Comparison of ENCODE assay signal across 10 mouse cellular contexts in the genomic region with DNA sequence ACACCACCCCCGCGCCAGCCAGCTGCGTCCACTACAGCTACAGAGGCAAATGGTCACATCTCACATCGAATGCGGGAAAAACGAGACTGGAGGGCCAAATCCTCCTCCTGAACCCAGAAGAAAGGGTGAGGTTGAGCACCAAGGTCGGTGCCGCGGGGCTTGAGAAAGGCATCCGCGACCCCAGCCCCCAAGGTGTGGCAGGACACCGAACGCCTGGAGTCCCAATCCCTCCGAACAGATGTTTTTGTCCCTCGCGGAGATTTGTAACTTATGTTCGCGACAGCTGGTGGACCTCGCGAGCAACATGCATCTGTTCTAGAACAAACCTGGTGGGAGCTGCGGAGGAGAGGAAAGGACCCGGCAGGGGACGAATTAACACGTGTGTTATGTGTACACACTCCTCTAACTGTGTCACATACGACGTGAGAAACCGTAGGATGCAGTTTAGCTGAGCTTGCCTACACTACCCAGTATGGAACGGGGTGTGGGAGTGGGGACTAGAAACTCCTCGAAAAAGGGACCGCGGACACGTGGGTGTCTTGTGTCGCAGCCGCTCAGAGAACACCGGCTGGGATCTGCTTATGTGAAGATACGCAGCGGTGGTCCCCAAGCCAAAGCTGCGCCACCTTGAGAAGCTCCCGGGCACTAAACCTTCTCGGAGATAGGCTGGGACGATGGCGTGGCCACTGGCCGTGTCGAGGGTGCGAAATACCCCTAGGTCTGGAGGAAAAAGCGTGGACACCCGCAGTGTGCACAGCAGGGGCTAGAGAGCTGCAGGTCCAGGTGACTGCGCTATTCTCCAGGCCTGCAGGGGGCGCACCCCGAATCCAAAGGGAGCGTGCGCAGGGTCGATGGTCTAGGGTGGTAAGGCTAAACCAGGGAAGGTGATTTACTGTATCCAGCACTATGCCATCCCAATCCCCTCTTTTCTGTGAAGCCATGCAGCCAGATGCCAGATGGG. TPM values are rescaled to one million over a fixed set of nuclear protein-coding genes. Genes with fewer than 3 reads are reported as not detected.
DNase-seq lines count a peak whose midpoint lies in the region; ATAC-seq and TF ChIP-seq lines count a peak whose summit lies in the region.
"Had no signal": no experiment of that assay in that cellular context is flagged by ENCODE, and none has a peak within 500 bp of the region (broad histone marks: within the 10 kb centered on the region; RNA-seq: fewer than 3 reads in every experiment).

No protein-coding gene starts in this region.

- no peak overlapping the region for H3K9ac ChIP-seq in midbrain, postnatal 0 days (replicated peaks; ENCODE audit: low read length, poor library complexity, severe bottlenecking)
- H3K9ac ChIP-seq: limb, embryonic 15.5 days had no signal

- no peak overlapping the region for H3K27ac ChIP-seq in left cerebral cortex, adult 2 months
- no peak overlapping the region for H3K27ac ChIP-seq in midbrain, postnatal 0 days (ENCODE audit: low read depth, low read length)
- H3K27ac ChIP-seq: limb, embryonic 15.5 days had no signal

- peak; percentile 12 to 68; a peak in 3 of 4 replicates for ATAC-seq in hematopoietic stem cell, adult 5-6 weeks (replicated peaks in 1 of 2; ENCODE audit: insufficient read depth in 1 of 2, low FRiP score in 2 of 2, low TSS enrichment in 1 of 2, low read depth in 1 of 2, poor library complexity in 2 of 2, severe bottlenecking in 2 of 2)
- ATAC-seq in midbrain, postnatal 0 days (ENCODE audit: low FRiP score), result peak; percentile 54

- H3K4me3 ChIP-seq in left cerebral cortex, adult 2 months, result no peak overlapping the region
- no peak overlapping the region for H3K4me3 ChIP-seq in midbrain, postnatal 0 days (ENCODE audit: low read depth, low read length)
- H3K4me3 ChIP-seq: limb, embryonic 15.5 days had no signal

- H3K4me2 ChIP-seq in midbrain, postnatal 0 days (ENCODE audit: low read depth, low read length, poor library complexity, severe bottlenecking), result no peak overlapping the region
- H3K4me2 ChIP-seq: limb, embryonic 15.5 days had no signal

- 4% methylated on average over 53 of the region's 53 CpGs for WGBS in midbrain, postnatal 0 days

- no peaks in the 10 kb centered on the region for H3K4me1 ChIP-seq in midbrain, postnatal 0 days (ENCODE audit: insufficient read depth, low read length)

- H3K9me3 ChIP-seq in midbrain, postnatal 0 days (ENCODE audit: low read length), result no peaks in the 10 kb centered on the region; the same call in 1 of the 2 replicates
- H3K9me3 ChIP-seq: limb, embryonic 15.5 days had no signal

- peak; percentile 21 for DNase-seq in adrenal gland, postnatal 14 days
- DNase-seq in adrenal gland, postnatal 36 days, result no peak
- no peak for DNase-seq in left cerebral cortex, adult 2 months (ENCODE audit: extremely low spot score in 1 of 2, low spot score in 2 of 2)
- no peak for DNase-seq in left cerebral cortex, adult 18-20 months (ENCODE audit: low spot score in 2 of 2)
- DNase-seq in midbrain, postnatal 0 days (ENCODE audit: low spot score), result no peak
- no peak for DNase-seq in gastrocnemius, adult 8-10 months (ENCODE audit: low spot score in 2 of 2)
- no peak for DNase-seq in thymus, postnatal 0 days (ENCODE audit: low spot score)
- DNase-seq: spleen, adult 18-20 months had no signal

- H3K36me3 ChIP-seq in midbrain, postnatal 0 days (ENCODE audit: insufficient read depth, low read length), result no peaks in the 10 kb centered on the region
- H3K36me3 ChIP-seq: limb, embryonic 15.5 days had no signal

- TF ChIP-seq CTCF in left cerebral cortex, adult 2 months (IDR thresholded peaks at IDR 0.05), result peak; percentile 32
- TF ChIP-seq CTCF in midbrain, postnatal 0 days (IDR thresholded peaks at IDR 0.05), result peak; percentile 55

- peaks cover 83% of the 10 kb centered on the region for H3K27me3 ChIP-seq in midbrain, postnatal 0 days (ENCODE audit: insufficient read depth, low read length)

- intact Hi-C loops in left cerebral cortex, adult 2 months (cut with DNase I), result no loop called here

RNA-seq across cellular contexts. Expression of a gene that starts 16.8 kb away (rescaled TPM):
- total RNA-seq in adrenal gland, postnatal 14 days (2021), result 0.15 TPM in 1 of 2 replicates, not detected in the other
- total RNA-seq in adrenal gland, postnatal 36 days (2021), result not detected
- total RNA-seq in left cerebral cortex, adult 2 months (2021), result under 1 TPM; 0.12 to 0.20 TPM
- total RNA-seq in left cerebral cortex, adult 18-20 months (2021), result under 1 TPM; 0.16 to 0.26 TPM
- not detected in 2 replicates for total RNA-seq in hematopoietic stem cell, adult 5-6 weeks (2017)
- 1.3 and 1.4 TPM in 2 replicates for total RNA-seq in midbrain, postnatal 0 days (2014; rRNA removed)
- 1.4 and 1.9 TPM in 2 replicates for polyA plus RNA-seq in midbrain, postnatal 0 days (2015; fragmentation: Nextera tagmentation; extraction: Ambion mirVana)
- total RNA-seq in gastrocnemius, adult 8-10 months (2022), result not detected
- polyA plus RNA-seq in thymus, postnatal 0 days (2015; fragmentation: Nextera tagmentation; extraction: Ambion mirVana), result not detected in 2 replicates
